Mouse (Mus musculus) hindbrain, embryonic 12.5 days (tissue): ENCODE measurements around the gene Rtn2. TPM values are rescaled to one million over a fixed set of nuclear protein-coding genes. Genes with fewer than 3 reads are reported as not detected.
A peak's percentile ranks its signal among the peaks of the same experiment; 100 is the strongest.

Experiments used
- ATAC-seq: fragments of 200-750 bp; cut with Nextera tagmentation; 2 replicates; pipeline ENCODE4 v1.8.0; 2017; ENCODE audit warnings: moderate TSS enrichment; ENCODE audit not compliant: low FRiP score
- H3K27ac ChIP-seq: fragments of 300-500 bp; sonication (generic); 2 replicates; pipeline ENCODE4 v1.5.1; 2016; ENCODE audit warnings: mild to moderate bottlenecking
- H3K27me3 ChIP-seq: fragments of 300-500 bp; sonication (generic); 2 replicates; pipeline ENCODE4 v1.6.1; 2016; ENCODE audit warnings: mild to moderate bottlenecking
- H3K36me3 ChIP-seq: fragments of 300-500 bp; sonication (generic); 2 replicates; pipeline ENCODE4 v1.6.1; 2016; ENCODE audit warnings: mild to moderate bottlenecking
- H3K4me1 ChIP-seq: fragments of 300-500 bp; sonication (generic); 2 replicates; pipeline ENCODE4 v1.6.1; 2016
- H3K4me2 ChIP-seq: fragments of 300-500 bp; sonication (generic); replicated peaks from 2 replicates; pipeline ENCODE4 v1.6.1; 2016; ENCODE audit warnings: mild to moderate bottlenecking
- H3K4me3 ChIP-seq: fragments of 300-500 bp; sonication (generic); 2 replicates; pipeline ENCODE4 v1.5.1; 2016; ENCODE audit warnings: mild to moderate bottlenecking
- H3K9ac ChIP-seq: fragments of 300-500 bp; sonication (generic); 2 replicates; pipeline ENCODE4 v1.6.1; 2016; ENCODE audit warnings: mild to moderate bottlenecking, moderate library complexity
- H3K9me3 ChIP-seq: fragments of 300-500 bp; sonication (generic); replicated peaks from 2 replicates; pipeline ENCODE4 v1.6.1; 2016; ENCODE audit warnings: mild to moderate bottlenecking
- WGBS: fragments of 180-500 bp; shearing (Covaris S2); methylation state at CpG from one replicate; pipeline ENCODE4 v1.1.7; 2016; 5-methylcytosine and 5-hydroxymethylcytosine counted together
- polyA plus RNA-seq: library from polyadenylated mRNA; unstranded; fragments of >200 nt; fragmentation: Nextera tagmentation; extraction: Ambion mirVana; gene quantifications from 2 replicates; pipeline ENCODE4 v1.2.1, GENCODE M21; 2016

Gene Rtn2
- polyA plus RNA-seq, result 67.8 and 68.0 TPM in 2 replicates

DNA sequence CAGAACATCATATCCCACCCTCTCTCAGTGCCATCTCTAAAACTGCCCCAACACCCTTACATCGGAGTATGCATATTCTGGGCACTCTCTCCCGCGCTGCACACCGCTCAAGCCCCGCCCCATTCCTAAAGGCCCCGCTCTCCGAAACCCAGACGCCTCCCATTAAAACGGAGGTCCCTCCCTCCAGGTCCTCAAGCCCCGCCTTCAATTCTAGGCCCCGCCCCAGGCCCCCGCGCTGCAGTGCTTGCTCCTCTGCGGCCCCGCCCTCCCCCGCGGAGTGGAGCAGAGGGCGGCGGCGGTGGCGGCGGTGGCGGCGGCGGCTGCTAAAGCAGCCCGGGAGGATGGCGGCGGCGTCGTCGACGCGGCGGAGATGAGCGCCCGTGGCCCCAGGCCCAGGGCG lies at the start of gene Rtn2:
Gene Rtn2 (plus strand): TSS at position 240 of the 400 bp plus-strand sequence.
- ATAC-seq, result peak; percentile 85
- Histone ChIP-seq H3K4me3 (peak within 1 kb of the TSS; percentile 78), H3K4me2 (peak within 1 kb of the TSS; percentile 79), H3K9me3 (no peaks in the 10 kb centered on the region), H3K27ac (peak within 1 kb of the TSS; percentile 89), H3K4me1 (peaks cover 16% of the 10 kb centered on the region), H3K27me3 (peaks cover 45% of the 10 kb centered on the region), H3K36me3 (peaks cover 14% of the 10 kb centered on the region), H3K9ac (peak within 1 kb of the TSS; percentile 91)
- whole genome bisulfite sequencing, result 1% methylated on average over 37 of the region's 37 CpGs

DNA sequence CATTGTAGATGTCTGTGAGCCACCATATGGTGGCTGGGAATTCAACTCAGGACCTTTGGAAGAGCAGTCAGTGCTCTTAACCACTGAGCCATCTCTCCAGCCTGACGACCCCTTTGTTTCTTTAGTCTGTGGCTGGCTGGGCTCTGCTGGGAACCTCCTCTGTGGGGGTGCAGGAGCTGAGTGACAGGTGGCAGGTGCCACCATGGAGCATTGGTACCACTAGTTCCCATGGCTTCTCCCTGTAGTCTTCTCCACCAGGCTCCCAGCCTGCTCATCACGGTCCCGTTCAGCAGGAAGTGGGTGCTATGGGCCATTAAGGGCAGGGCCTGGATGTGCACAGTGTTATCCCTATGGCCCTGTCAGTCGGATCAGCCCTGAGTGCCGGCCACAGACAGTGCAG lies 47.8 kb upstream of the Rtn2 start:
- Histone ChIP-seq H3K27me3 (no peaks in the 10 kb centered on the region), H3K9me3 (no peaks in the 10 kb centered on the region), H3K36me3 (peaks cover 4% of the 10 kb centered on the region; the same call in 1 of the 2 replicates), H3K4me2 (no peak overlapping the region), H3K4me1 (peaks cover 11% of the 10 kb centered on the region), H3K9ac (no peak overlapping the region), H3K27ac (no peak overlapping the region), H3K4me3 (no peak overlapping the region)
- no peak for ATAC-seq
- whole genome bisulfite sequencing, result 80% methylated on average over 5 of the region's 5 CpGs

- no peak for ATAC-seq
- Histone ChIP-seq H3K4me3 (no peak overlapping the region), H3K9me3 (no peaks in the 10 kb centered on the region), H3K9ac (no peak overlapping the region), H3K4me1 (peaks cover 10% of the 10 kb centered on the region), H3K4me2 (no peak overlapping the region), H3K27me3 (no peaks in the 10 kb centered on the region), H3K36me3 (peaks cover 4% of the 10 kb centered on the region; the same call in 1 of the 2 replicates), H3K27ac (no peak overlapping the region)
- WGBS, result 94% methylated on average over 2 of the region's 2 CpGs
Measured at GRCm38 (mm10) chr7:19235092-19235671, 47.2 kb upstream of the Rtn2 start.

DNA sequence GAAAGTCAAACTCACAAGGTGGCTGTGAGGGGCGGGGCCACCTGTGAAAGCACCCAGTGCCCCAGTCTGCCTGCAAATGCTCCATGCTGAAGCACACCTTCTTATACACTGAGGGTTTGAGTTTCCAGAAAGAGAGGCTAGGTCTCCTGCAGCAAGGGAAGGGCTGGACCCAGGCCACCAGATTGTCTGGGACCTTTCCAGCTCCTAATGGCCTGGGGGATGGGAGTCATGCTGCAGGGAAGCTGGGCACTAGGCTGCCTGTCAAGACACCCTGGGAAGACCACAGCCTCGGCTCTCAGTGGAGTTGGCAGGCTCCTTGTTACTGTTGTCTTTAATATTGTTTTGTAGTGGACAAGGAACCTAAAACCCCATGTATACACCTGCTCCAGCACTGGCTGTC lies 46.0 kb upstream of the Rtn2 start:
- Histone ChIP-seq H3K4me1 (peaks cover 10% of the 10 kb centered on the region), H3K4me2 (no peak overlapping the region), H3K9me3 (no peaks in the 10 kb centered on the region), H3K27ac (no peak overlapping the region), H3K4me3 (no peak overlapping the region), H3K36me3 (peaks cover 4% of the 10 kb centered on the region; the same call in 1 of the 2 replicates), H3K9ac (peak overlapping the region; percentile 8; the same call in 1 of the 2 replicates), H3K27me3 (no peaks in the 10 kb centered on the region)
- no peak for ATAC-seq
- WGBS, result 83% methylated on average over 2 of the region's 2 CpGs

DNA sequence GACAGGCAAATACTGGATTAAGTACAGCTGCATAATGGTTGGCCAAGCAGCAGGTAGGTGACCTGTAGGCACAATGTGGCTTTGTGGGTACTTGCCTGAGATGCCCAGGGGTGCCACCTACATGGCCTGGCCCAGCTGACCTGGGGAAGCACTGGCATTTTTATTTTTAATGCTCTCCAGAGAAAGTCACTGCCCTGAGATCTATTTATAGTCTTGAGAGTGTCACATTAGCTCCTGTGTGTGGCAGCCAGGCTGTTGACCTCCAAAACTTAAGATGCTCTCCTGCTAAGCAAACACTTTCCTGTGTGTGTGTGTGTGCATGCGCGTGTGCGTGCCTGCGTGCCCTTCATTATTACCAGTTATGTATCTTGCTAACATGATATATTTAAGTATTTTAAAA lies 44.1 kb upstream of the Rtn2 start:
- no peak for ATAC-seq
- Histone ChIP-seq H3K27me3 (no peaks in the 10 kb centered on the region), H3K9ac (no peak overlapping the region), H3K4me2 (no peak overlapping the region), H3K4me1 (peaks cover 10% of the 10 kb centered on the region), H3K9me3 (no peaks in the 10 kb centered on the region), H3K36me3 (no peaks in the 10 kb centered on the region), H3K27ac (no peak overlapping the region), H3K4me3 (no peak overlapping the region)
- 94% methylated on average over 4 of the region's 4 CpGs for WGBS

- Histone ChIP-seq H3K36me3 (no peaks in the 10 kb centered on the region), H3K9me3 (no peaks in the 10 kb centered on the region), H3K4me3 (no peak overlapping the region), H3K27ac (no peak overlapping the region), H3K4me1 (peaks cover 15% of the 10 kb centered on the region), H3K9ac (no peak overlapping the region), H3K4me2 (no peak overlapping the region), H3K27me3 (no peaks in the 10 kb centered on the region)
- ATAC-seq, result peak; percentile 86
- WGBS, result 0% methylated on average over 1 of the region's 1 CpGs
Measured at GRCm38 (mm10) chr7:19239423-19239822, 43.0 kb upstream of the Rtn2 start.

- Histone ChIP-seq H3K9ac (no peak overlapping the region), H3K36me3 (peaks cover 4% of the 10 kb centered on the region), H3K4me2 (no peak overlapping the region), H3K4me3 (no peak overlapping the region), H3K27me3 (no peaks in the 10 kb centered on the region), H3K27ac (no peak overlapping the region), H3K4me1 (peaks cover 15% of the 10 kb centered on the region), H3K9me3 (no peaks in the 10 kb centered on the region)
- ATAC-seq, result 0 out of 2 replicates have a peak, but pooled peaks have one; percentile 26
- 80% methylated on average over 1 of the region's 4 CpGs for WGBS
Measured at GRCm38 (mm10) chr7:19239986-19240385, 42.4 kb upstream of the Rtn2 start.

GRCm38 (mm10) chr7:19240905-19241463 lies 41.4 kb upstream of the Rtn2 start:
- Histone ChIP-seq H3K27ac (no peak overlapping the region), H3K4me3 (no peak overlapping the region), H3K9me3 (no peaks in the 10 kb centered on the region), H3K36me3 (peaks cover 14% of the 10 kb centered on the region), H3K27me3 (no peaks in the 10 kb centered on the region), H3K4me1 (peaks cover 15% of the 10 kb centered on the region), H3K4me2 (no peak overlapping the region), H3K9ac (no peak overlapping the region)
- WGBS, result 92% methylated on average over 8 of the region's 8 CpGs
- ATAC-seq, result no peak

DNA sequence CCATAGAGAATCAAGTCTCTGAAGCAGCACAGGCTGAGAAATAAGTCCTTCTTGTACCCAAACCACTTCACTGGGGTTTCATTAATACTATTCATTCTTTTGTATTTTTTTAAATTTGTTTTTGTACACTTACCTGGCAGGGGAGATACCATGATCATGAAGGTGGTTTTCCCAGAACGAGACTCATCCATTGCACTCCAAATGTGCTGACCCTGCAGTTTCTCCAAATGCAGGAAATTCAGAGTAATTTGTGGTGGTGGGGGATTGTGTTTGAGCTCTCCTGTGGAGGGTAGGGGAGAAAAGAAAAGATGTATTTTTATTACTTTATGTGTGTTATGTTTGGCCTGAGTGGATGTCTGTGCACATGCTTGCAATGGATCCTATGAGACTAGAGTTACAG lies 40.4 kb upstream of the Rtn2 start:
- Histone ChIP-seq H3K4me3 (no peak overlapping the region), H3K4me2 (no peak overlapping the region), H3K9ac (no peak overlapping the region), H3K36me3 (peaks cover 23% of the 10 kb centered on the region), H3K27ac (no peak overlapping the region), H3K9me3 (no peaks in the 10 kb centered on the region), H3K4me1 (peaks cover 15% of the 10 kb centered on the region), H3K27me3 (no peaks in the 10 kb centered on the region)
- 89% methylated on average over 1 of the region's 1 CpGs for WGBS
- ATAC-seq, result no peak

DNA sequence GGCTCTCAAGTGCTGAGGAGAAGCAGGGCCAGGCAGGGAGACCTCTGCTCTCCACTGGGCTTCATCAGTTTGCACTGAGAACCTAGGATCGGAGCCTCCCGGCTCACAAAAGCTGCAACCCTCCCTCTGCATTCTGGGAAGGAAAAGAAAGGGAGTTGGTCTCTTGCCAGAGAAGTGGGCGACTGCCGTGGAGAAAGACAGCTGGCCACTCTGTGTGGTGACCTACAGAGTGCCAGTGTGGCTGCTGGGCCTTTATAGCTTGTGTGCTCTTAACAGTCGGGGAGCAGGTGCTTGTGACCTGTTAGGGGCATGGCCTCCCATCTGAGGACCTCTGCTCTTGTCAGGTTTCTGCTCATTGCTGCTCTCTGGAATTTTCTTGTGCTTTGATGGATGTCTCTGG lies 38.6 kb upstream of the Rtn2 start:
- H3K9ac ChIP-seq, result no peak overlapping the region
- peaks cover 31% of the 10 kb centered on the region for H3K36me3 ChIP-seq
- H3K27ac ChIP-seq, result no peak overlapping the region
- H3K4me2 ChIP-seq, result no peak overlapping the region
- no peaks in the 10 kb centered on the region for H3K9me3 ChIP-seq
- WGBS, result 80% methylated on average over 5 of the region's 5 CpGs
- no peak overlapping the region for H3K4me3 ChIP-seq
- ATAC-seq, result no peak
- H3K4me1 ChIP-seq, result peaks cover 15% of the 10 kb centered on the region
- H3K27me3 ChIP-seq, result no peaks in the 10 kb centered on the region

GRCm38 (mm10) chr7:19245083-19245482 lies 37.3 kb upstream of the Rtn2 start:
- no peak overlapping the region for H3K4me3 ChIP-seq
- H3K9me3 ChIP-seq, result no peaks in the 10 kb centered on the region
- WGBS, result 88% methylated on average over 3 of the region's 3 CpGs
- H3K4me1 ChIP-seq, result 0 out of 2 replicates have a peak, but pooled peaks cover 4% of the 10 kb centered on the region
- H3K9ac ChIP-seq, result no peak overlapping the region
- H3K4me2 ChIP-seq, result no peak overlapping the region
- H3K36me3 ChIP-seq, result peaks cover 31% of the 10 kb centered on the region
- no peak for ATAC-seq
- no peaks in the 10 kb centered on the region for H3K27me3 ChIP-seq
- no peak overlapping the region for H3K27ac ChIP-seq

GRCm38 (mm10) chr7:19246855-19247254 lies 35.6 kb upstream of the Rtn2 start:
- peaks cover 31% of the 10 kb centered on the region for H3K36me3 ChIP-seq
- no peak overlapping the region for H3K4me3 ChIP-seq
- H3K4me1 ChIP-seq, result 0 out of 2 replicates have a peak, but pooled peaks cover 4% of the 10 kb centered on the region
- no peaks in the 10 kb centered on the region for H3K9me3 ChIP-seq
- H3K27ac ChIP-seq, result no peak overlapping the region
- no peak overlapping the region for H3K9ac ChIP-seq
- ATAC-seq, result no peak
- no peaks in the 10 kb centered on the region for H3K27me3 ChIP-seq
- no peak overlapping the region for H3K4me2 ChIP-seq
- 92% methylated on average over 1 of the region's 1 CpGs for WGBS

- Histone ChIP-seq H3K36me3 (peaks cover 31% of the 10 kb centered on the region), H3K9ac (no peak overlapping the region), H3K27ac (no peak overlapping the region), H3K9me3 (no peaks in the 10 kb centered on the region), H3K4me2 (no peak overlapping the region), H3K27me3 (no peaks in the 10 kb centered on the region), H3K4me3 (no peak overlapping the region), H3K4me1 (0 out of 2 replicates have a peak, but pooled peaks cover 4% of the 10 kb centered on the region)
- no peak for ATAC-seq
- 92% methylated on average over 2 of the region's 2 CpGs for WGBS
Measured at GRCm38 (mm10) chr7:19247511-19247910, 34.9 kb upstream of the Rtn2 start.
